Mouse (Mus musculus) telencephalon, adult 2 months (tissue): ENCODE measurements around the gene Olfr839-ps1.

Source experiments
- DNase-seq: peaks from one replicate; pipeline ENCODE4 v3.0.0-alpha.2; 2011; ENCODE audit warnings: low read depth, low spot score

Olfr839-ps1 gene

GRCm38 (mm10) chr9:19177212-19177611, at the start of gene Olfr839-ps1:
Gene Olfr839-ps1 (minus strand): TSS chr9:19177312.
- DNase-seq, result no peak

GRCm38 (mm10) chr9:19136017-19136416, 41.1 kb downstream of the Olfr839-ps1 start, which contains the start of gene Olfr837:
Gene Olfr837 (plus strand): TSS chr9:19136317.
- DNase-seq, result no peak

GRCm38 (mm10) chr9:19120082-19120481, 57.0 kb downstream of the Olfr839-ps1 start, which contains the start of gene Olfr836:
Gene Olfr836 (plus strand): TSS chr9:19120382.
- no peak for DNase-seq
